Mouse (Mus musculus) layer of hippocampus, adult 8-10 months (tissue): ENCODE data around the gene Cldnd2. TPM values are rescaled to one million over a fixed set of nuclear protein-coding genes. Genes with fewer than 3 reads are reported as not detected.
A peak's percentile ranks its signal among the peaks of the same experiment; 100 is the strongest.
"Not testable (repeated sequence)": the region's sequence is repeated elsewhere in the genome, so short reads cannot be mapped to it uniquely, and the experiment has no call there.

Experiments used
- DNase-seq, 2 experiments: peaks; one replicate each; pipeline ENCODE4 v3.0.0; 2022; ENCODE audit warnings: low spot score in 2 of 2
- total RNA-seq, 4 experiments: library from RNA; stranded (reverse); gene quantifications; 2 replicates each; pipeline ENCODE4 v1.2.4; 2022

The Cldnd2 gene
- not detected for total RNA-seq

DNA sequence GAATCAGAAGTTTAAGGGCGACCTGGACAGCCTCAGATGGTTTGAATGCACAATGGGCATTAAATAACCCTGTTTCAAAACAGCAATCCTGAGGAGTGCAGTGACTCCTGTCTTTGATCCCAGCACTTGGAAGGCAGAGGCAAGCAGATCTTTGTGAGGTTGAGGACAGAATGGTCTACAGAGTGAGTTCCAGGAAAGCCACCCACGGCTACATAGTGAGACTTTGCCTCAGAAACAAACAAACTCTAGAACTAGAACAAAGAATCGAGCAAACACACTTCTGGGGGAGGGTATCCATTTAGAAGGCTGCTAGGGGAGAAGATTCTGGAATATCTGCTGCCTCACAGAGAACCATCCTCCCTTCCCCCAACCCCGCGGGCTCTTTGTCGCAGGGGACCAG lies at the start of gene Cldnd2:
TSS of gene Cldnd2 (plus strand) at position 301 of the 400 bp plus-strand sequence.
- no peak for DNase-seq

DNA sequence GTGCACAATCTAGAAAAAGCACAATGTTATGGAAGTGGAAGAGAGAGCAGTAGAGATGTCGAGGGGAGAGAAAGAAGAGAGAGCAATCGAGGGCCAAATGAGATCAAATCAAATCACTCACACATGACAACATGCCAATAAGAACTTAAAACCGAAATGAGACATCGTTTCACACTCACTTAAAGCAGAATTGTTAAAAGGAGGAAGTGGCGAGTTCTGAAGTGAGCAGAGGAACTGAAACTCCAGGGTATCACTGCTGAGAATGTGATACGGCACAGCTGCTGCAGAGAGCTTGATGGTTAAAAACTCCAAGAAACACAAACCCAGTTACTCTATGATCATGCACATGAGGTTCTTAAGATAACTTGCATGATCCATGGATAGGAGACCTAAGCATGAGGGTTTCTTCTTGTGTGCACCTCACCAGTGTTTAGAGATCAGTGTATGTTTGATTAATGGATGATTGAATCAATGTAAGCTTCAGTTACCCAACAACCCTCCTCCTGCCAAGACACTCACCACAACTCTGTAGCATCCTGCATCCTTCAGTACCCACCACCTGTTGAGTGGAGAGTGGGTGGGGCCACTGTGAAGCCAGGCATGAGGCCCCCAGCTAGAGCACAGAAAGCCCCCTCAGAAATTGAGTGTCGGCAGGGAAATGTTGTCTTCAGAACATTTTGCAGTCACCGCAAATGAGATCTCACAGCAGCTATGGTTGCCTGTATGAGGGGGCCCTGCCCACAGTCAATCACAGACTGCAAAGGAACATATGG lies 48.0 kb upstream of the Cldnd2 start:
- no peak for DNase-seq

DNA sequence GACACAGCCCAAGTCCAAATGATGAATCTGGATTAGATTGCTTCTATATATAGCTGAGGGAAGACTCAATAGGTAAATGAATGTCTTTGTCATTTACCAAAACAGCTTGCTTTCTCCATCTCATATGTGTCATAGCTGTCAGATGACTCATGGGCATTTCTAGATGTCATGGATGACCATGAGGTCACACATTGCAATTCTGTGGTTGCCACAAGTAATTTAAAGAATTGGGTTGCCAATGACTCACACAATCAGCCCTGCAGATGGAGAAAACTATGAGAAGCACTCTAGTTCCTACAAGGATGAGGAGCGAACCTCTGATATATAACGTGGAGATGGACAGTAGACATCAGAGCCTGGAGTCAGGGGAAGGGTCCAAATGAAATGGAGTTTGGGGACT lies 41.1 kb upstream of the Cldnd2 start:
- no peak for DNase-seq

DNA sequence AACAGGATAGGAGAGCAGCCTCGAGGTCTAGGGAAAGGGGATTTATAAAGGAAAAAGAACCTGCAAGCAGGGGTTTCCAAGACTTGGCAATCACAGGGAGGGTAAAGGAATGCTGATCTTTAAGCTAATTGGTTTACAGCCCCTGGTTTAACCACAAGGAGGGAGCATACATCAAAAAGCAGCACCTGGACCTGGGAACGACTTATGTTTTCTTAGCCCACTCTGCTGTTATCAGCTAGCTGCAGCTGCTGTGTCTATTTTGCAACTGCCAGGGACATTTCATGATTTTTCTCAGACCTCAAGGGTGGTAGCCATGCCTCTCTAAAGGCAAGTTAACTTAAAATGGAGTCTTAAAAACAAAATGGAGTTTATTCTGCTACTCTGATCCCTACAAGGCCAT lies 37.9 kb upstream of the Cldnd2 start:
- no peak for DNase-seq

DNA sequence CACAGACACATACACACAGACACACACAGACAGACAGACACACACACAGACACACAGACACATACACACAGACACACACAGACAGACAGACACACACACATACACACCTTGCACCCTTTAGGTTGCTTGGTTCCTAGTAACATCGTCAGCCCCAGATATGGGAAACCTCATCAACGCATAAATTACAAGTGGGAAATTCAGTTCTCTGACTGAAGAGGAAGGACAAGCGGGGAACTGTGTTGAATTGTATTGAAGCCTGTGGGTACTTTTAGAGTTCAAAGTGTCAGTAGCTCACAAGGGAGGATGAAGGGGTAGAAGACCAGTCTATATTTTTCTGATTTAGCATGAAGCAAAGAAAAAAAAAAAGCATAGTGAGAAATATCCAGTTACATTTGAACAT lies 33.0 kb upstream of the Cldnd2 start:
- no peak for DNase-seq

DNA sequence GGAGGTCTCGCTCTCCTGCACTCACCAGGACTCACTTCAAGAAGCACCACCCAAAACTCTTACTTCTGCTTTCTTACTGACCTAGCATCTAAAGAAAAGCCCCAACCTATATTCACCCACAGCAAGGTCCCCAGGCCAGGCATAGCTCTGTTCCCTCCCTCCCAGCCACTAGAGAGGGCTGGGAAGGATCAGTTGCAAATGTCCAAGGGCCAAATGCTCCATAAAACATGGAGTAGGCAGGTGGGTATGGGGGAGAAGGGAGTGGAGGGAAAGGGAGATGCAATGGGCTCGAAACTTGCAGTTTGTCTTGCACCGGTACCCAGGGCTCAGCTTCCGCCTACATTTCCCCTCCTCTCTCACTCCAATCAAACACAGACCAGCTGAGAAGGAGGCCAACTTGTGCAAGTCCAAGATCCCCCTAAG lies 32.4 kb upstream of the Cldnd2 start, which contains the start of gene Siglecg:
TSS of gene Siglecg (plus strand) at position 74 of the 423 bp plus-strand sequence.
- DNase-seq = no peak

DNA sequence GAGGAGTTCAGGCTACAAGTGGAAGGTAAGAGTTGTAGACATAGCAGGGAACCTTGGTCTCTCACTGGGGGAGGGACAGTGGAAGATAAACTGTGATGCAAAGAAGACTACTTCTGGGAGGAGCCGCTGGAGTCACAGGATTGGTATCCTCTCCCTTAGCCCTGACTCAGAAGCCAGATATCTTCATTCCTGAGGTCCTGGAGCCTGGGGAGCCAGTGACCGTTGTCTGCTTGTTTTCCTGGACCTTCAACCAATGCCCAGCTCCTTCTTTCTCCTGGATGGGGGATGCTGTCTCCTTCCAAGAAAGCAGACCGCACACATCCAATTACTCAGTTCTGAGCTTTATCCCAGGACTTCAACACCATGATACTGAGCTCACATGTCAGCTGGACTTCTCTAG lies 31.5 kb upstream of the Cldnd2 start:
- no peak for DNase-seq

DNA sequence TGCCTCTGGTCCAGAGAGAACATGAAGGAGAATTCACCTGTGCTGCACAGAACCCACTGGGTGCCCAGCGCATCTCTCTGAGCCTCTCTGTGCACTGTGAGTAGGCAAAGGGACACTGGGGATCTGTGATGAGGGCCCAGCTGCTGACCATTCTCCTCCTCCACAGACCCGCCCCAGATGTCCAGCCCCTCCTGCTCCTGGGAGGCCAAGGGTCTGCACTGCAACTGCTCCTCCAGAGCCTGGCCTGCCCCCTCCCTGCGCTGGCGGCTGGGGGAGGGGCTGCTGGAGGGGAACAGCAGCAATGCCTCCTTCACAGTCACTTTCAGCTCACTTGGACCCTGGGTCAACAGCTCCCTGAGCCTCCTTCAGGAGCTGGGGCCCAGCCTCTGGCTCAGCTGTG lies 28.9 kb upstream of the Cldnd2 start:
- not testable (repeated sequence) for DNase-seq

DNA sequence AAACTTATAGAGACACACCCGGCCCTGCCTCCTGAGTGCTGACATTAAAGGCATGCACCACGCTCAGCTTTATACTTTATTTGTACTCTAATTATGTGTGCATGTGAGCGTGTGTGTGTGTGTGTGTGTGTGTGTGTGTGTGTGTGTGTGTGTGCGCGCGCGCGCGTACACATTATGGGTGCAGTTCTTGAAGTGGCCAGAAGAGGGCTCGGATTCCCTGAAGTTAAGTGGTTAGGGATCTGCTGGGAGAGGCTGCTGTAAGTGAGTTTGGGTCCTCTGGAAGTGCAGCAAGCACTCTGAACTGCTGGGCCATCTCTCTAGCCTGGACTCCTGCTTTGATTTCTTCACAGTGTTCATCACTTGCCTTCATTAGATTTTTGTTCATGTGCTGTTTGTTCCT lies 23.3 kb upstream of the Cldnd2 start:
- DNase-seq = no peak

DNA sequence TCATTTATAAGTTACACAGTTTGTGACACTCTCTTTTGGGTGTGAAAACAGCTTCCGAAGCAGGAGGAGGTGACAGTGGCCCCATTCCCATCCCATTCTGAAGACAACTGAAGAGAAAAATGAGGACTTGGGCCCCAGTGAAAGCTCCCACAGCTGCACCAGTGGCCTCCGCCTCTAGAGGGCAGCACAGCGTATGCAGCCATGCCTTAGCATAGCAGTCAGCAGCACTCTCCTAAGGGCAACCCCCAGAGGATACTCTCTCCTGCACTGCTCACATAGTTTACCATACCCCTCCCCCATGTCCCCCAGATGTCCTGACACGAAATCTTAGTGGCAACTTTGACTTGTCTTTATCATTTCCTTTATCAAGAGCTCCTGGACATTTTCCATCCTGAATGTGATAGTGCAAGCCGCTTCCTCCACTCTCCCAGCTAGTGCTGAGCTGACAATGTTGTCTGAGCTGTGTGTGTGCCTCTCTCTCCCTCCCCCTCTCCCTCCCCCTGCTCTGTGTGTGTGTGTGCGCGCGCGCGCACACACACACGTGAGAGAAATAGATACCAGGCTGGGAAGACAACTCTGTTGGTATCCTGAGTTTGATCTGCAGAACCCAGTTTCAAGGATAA lies 17.5 kb upstream of the Cldnd2 start:
- DNase-seq = peak; percentile 58 to 89

DNA sequence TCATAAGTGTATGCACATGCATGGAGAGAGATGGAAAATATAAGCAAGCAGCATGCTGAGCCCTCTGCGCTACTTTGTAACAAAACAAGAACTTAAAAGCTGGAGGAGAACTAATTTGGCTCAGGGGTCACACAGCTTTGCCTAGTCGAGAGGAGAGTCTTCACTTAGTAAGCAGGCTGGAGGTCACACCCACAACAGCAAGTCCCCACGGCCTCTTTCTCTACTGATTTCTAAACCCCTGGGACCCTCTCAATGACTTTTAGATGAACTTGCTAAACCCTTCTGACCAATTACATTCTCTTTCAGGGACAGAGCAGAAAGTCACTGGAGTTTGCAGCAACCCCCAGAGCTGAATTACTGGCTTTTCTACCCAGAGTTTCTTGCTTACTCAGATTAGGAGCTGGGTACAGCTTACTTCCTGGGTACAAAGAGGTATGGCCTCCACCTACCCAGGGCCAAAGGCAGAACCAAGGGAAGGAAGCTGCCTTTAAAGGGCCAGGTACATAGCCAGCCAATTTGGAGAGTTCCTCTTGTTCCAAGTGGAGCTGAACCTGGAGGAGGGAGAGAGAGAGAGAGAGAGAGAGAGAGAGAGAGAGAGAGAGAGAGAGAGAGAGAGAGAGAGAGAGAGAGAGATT lies 16.5 kb upstream of the Cldnd2 start:
- DNase-seq = no peak

DNA sequence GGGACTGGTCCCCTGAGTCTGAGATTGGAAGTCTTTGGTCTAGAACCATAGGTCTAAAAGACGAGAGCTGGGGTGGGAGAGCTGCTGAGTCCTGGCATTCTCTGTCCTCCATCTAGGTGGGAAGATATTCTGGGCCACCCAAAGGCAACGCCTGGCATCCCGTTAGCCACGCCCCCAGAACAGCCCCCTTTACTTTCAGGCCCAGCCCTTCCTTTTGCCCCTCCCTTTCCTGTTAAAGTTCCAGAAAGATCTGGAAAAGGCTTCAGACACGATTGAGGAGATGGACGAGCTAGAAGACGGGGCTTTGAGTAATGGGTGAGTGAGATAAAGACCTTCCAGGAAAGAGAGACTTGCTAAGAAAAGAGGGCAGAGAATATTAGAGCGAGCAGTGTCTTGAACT lies 13.2 kb upstream of the Cldnd2 start, which contains the start of gene Lim2:
TSS of gene Lim2 (plus strand) at position 265 of the 400 bp plus-strand sequence.
- no peak for DNase-seq

DNA sequence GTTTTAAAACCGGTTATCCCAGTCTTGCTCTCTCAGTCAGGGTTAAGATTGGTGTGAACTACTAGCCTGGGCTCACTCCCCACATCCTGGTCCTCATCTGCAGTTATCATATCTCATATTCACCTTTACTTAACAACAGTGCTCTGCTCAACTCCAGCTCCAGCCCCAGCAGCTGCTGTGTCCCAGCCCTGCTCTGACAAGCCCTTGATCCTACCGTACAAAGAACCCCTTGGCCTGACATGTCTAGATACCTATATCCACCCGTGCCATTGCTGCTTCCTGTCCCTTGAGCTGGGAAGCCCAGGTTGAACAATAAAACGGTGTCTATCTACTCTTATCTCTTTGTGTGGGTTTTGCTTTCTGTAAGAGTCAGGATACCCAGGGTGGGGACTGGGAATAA lies 11.1 kb upstream of the Cldnd2 start:
- DNase-seq = no peak

DNA sequence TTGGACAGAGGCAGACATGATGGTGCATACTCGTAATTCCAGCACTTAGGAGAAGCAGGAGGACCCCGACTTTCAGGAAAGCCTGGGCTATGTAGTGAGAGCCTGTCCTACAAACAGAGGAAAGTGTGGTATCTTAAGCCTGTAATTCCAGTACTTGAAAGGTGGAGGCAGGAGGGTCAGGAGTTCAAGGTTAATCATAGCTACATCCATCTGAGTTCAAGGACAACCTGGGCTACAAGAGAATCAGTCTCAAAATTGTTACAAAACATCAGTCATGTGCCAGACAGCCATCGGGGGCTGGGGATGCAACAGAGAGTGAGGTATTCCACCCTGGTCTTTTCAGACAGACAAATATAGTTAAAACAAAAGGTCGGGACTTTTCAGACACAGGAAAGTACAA lies 7.7 kb upstream of the Cldnd2 start:
- DNase-seq = no peak

DNA sequence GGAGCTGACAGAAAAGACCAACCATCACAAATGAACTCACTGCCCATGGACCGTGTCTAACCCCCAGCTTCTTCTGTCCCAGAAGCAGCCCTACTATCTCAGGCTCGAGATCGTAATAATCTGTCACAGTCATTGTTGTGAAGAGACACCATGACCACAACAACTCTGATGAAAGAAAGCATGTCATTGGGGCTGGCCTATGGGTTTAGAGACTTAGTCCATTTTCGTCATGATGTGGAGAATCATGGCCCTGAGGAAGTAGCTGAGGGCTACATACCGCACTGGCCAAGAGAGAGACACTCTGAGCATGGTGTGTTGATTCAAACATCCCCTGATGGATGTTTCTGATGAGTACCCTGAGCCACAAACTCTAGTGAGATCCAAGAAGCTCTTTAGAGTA lies 5.9 kb upstream of the Cldnd2 start:
- DNase-seq = no peak

DNA sequence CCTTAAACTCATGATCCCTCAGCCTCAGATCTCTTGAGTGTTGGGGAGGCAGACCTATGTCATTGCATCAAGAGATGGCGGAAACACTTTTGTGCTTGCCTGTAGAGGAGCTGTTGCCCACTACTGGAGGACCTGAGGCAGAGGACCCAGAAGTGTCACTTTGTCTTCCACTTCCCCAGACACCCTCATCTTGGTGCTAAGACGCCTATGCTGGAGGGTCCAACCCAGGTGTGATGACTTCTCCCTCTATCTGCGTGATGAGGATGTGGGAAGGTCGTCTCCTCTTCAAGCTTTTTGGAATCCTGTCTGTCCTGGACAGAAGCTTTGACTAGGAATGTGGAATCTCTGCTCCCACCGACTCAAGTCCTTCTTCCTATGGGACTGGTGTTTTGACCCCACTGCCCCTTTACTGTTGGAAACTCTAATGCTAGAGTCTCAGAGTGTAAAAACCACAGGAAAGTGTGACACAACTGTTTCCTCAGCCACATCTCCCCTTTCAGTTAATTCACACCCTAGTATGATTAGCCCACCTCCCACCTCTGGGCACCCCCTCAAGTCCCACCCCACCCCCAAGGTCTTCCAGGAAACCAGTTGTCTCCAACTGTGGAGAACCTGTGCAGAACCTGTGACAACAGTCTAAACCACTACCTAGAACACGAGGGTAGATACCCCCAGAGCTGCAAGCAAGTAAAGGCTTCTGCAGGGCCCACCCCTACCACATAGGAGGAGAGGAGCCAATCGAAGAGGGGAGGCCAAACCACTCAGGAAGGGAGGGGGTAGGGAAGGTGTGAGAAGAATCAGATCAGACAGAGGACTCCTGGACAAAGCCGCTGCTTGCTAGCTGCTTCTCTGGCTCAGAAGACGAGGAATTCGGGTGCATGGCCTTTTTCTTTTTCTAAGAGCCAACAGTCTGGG lies 4.0 kb upstream of the Cldnd2 start, which contains the start of gene Nkg7:
TSS of gene Nkg7 (plus strand) at position 733 of the 915 bp plus-strand sequence.
- DNase-seq = no peak

DNA sequence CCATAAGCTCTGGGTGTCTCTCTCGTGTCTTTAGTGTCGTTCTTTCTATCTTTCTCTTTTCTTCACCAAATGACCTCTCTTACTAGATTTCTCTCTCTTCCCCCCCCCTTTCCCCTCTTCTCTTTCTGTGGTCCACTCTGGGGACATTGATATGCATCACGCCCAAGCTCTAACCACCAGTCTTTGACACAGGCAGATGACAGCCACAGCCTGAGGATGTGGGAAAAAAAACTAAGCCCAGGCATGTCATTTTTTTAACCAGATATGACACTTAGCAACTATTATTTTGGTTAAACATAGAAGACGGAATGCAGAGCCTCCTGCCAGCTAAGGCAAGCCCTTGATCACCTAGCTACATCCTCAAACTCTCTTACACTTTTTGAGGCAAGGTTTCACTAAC lies 2.0 kb upstream of the Cldnd2 start:
- no peak for DNase-seq

DNA sequence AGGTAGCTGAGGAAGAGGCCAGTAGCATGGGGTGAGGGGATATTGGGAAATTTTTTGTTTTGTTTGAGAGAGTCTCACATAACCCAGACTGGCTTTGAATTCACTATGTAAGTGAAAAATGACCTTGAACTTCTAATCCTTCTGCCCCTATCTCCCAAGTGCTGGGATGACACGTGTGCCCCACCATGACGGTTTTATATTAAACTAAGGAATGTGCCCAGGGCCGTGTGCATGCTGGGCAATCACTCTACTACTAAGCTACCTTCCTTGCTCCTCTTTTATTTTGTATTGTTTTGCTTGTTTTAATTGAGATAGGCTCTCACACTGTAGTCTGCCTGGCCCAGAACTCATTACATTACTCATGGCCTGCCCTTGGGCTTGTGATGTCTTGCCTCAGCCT lies 489 bp downstream of the Cldnd2 start:
- DNase-seq = no peak

DNA sequence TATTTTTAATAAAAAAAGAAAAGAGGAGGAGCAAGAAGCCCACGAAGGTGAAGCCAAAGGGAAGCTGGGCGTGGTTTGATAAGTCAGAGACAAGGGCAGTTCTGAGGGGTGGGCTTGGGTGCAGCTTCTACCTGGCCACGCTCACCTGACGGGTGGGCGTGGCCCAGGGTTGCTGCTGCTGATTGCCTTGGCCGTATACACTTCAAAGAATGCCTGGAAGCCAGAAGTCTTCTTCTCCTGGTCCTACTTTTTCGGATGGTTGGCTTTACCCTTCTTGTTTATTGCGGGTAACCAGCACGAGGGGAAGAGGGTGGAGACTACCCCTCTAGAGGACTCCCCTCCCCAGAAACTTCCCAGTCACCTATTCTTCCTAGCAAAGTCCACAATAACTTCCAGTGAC lies 2.1 kb downstream of the Cldnd2 start:
- DNase-seq = no peak

DNA sequence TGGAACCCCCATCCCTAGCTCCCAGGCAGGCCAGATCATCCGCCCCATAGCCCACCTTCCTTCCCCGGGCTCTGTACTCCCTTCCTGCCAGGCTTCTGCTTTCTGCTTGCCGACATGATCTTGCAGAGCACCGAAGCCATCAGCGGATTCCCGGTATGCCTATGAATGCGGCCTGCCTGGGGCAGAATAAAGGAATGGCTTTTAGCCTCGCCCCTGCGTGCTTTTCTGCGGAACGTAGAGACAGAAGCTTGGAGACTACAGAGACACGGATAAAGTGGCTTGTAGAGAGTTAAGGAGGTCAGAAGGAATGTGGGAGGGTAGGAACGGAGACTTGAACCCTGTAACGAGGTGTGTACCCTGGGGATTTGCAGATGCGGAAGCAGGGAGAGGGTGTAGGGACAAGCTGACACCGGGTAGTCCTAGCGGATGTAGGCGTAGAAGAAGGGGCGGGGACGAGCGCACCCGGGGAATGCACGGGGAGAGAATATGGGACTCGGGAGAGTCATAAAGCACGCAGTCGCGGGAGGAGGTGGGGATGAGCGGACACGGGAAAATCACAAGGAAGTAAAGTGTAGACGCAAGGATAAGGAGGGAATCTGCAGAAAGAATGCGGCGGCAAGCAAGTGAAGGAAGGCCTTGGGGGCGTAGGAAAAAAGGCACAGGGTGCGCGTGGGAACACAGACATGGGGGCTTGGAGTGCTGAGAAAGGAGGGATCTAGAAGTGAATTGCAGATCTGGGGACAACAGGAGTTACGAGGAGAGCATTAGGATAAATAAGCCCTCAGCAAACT lies 2.7 kb downstream of the Cldnd2 start:
- peak; percentile 64 to 72 for DNase-seq

DNA sequence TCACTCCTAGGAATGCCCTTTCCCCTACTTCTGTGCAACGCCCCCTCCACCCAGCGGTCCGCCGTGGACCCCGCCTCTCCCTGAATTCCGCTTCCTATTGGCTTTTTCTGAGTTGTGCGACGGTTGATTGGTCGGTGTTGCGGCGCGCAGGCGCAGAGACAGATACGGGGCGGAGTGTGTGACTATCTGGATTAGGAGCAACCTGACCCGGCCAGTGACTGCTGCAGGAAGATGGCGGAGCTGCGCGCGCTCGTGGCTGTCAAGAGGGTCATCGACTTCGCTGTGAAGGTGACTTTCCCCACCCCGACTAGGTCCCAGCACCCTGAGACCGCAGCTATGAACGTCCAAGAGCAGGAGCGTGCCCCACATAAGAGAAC lies 3.3 kb downstream of the Cldnd2 start, which contains the start of the genes Etfb and Gm45233:
TSS of gene Etfb (plus strand) at position 167 of the 377 bp plus-strand sequence.
TSS of gene Gm45233 (plus strand) at position 212 of the 377 bp plus-strand sequence.
- peak; percentile 94 to 95 for DNase-seq
